Mouse (Mus musculus): ENCODE results near the gene Txndc12. TPM values are rescaled to one million over a fixed set of nuclear protein-coding genes. Genes with fewer than 3 reads are reported as not detected.

Gene Txndc12
- 10 to 100 TPM; 10.9 to 12.0 TPM for total RNA-seq (2021)
- long read RNA-seq, experiment 1, transcript Txndc12-201 (7 exons, 1,359 nt), result major isoform, 5 of 11 reads
- long read RNA-seq, experiment 1, partial matches to known transcripts, result 0 of 11 reads
- long read RNA-seq, experiment 1, other reads (novel, unspliced or antisense), result 6 of 11 reads
- long read RNA-seq, experiment 2, partial matches to known transcripts, result 0 of 5 reads
- long read RNA-seq, experiment 2, other reads (novel, unspliced or antisense), result 1 of 5 reads

DNA sequence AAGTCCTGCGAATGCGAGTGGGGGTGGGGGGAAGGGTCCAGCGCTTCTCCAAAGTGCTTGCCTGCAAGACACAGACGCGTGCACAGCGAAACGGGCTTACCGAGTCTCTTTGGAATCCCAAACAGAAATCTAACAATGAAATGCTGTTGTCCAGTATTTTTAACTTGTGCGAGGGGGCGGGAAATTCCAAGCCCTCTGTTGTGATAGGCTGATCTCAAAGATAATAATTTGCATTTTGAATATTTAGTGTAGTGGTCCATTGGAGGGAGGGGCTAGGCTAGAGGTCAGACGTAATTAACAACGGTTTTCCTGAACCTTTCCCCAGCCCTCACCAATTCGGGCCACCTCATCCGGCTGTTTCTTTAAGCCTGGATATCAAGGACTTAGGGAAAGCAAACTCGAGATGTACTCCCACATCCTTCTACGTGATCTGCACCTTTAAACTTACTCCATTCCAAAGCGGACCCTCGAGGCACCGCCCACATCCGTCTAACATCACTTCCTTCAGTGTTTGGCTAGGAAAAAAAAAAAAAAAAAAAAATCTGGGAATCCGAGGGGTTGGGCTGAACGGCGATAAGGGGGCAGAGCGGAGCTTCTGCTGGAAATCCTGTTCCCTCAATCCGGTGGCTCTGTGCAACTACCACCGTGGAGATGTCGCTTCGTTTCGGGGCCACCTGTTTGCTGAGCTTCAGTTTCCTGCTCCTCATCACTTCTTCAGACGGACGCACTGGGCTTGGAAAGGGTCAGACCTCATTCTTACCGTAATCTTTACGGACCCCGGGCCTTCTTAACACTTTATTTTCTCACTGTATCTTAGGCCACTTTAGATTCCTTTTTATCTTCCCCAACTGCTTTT is at the start of gene Txndc12:
Txndc12 (plus strand) TSS at position 487 of the 856 bp plus-strand sequence.
- peak; percentile 83 for DNase-seq (ENCODE audit: low spot score)

DNA sequence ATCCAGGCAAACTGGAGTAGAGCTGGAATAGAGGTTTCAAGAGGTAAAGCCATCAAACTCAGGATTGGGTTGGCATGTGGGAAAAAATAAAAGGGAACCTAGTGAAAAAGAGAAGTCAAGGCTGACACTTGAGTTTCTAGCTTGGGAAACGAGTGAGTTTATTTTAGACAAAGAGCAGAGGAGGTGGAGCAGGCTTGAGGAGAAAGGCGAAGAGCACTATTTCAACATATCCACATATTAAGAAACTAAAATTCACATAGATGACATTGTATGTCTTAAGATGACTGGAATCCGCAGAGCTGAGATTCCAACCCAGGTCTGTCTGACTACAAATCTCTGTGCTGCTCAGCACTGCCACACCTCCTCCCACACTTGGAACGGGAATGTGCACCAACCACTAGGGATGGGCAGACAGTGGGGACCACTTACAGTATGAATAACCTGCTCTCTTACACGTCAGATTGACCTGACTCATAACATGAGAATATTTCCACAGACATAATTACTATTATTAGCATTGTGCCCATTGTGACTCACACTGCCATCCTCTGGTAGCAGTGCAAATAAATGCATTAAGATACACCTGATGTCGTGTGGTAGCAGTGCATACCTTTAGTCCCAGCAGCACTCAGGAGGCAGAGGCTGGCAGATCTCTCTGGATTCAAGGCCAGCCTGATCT is 45.0 kb upstream of the Txndc12 start:
- no peak for DNase-seq (ENCODE audit: low spot score)

DNA sequence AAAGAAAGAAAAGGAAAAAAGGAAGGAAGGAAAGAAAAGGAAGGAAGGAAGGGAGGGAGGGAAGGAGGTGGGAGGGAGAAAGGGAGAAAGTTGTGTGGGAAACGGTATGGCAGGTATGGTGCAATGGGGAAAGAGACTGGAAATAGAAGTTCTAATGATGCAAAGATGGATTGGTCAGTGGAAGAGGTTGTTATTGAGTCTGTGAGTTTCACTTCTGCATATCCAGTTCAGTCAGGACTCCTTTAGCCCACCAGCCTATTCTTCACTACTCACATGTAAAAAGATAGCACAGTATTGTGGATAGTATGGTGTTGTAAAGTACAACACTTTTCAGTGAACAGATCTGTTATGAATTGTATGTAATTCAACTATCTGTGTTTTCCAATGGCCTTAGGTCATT is 43.9 kb upstream of the Txndc12 start:
- no peak for DNase-seq (ENCODE audit: low spot score)

- no peak for DNase-seq (ENCODE audit: low spot score)
Measured at GRCm38 (mm10) chr4:108793941-108794340, 40.5 kb upstream of the Txndc12 start.

DNA sequence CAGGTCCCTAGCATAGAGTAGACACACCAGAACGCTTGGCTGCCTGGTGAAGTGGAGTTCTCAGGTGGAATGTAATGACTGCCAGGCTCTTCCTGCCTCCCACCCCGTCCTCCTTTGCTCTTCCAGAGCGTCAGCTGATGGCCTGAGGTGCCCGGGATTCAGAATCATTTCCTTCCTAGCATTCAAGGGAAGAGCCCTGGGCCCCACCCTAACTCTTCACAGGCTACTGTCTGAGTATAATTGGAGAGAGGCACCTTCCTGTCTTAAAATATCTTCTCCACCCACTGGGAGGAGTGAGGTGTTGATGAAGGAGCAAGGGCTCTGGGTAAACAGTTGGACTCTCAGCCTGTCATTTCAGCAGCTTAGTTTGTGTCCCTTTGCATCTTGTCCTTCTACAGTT is 37.7 kb upstream of the Txndc12 start:
- no peak for DNase-seq (ENCODE audit: low spot score)

DNA sequence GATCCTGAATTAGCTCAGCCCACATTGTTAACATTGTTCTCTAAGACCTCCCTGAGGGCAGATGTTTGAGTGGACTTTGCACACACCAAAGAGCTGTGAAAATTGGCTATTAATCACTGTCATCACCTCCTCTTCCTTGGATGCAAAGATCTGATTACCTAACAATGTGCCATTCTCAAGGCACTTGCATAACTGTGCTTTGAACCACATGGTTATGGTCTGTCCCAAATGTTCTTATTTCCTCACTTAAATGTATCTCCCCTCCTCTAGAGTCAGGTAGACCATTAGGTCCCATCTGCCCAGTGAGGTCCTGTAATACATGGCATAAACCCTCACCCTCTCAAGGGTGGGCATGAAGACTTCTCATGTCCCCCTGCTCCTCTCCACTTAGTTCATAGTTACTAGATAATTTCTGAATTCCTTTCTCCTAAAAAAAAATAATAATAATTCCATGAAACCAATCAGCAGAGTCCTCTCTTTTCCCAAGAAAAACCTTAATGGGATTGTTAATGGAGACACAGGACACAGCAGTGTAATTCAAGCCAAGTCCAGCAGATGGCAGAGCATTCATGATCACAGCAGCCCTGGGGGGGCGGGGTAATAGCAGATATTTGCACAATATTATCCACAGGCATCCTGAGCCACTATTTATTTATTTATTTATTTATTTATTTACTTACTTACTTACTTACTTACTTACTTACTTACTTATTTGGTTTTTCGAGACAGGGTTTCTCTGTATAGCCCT is 36.1 kb upstream of the Txndc12 start:
- DNase-seq (ENCODE audit: low spot score), result peak; percentile 69

- no peak for DNase-seq (ENCODE audit: low spot score)
Measured at GRCm38 (mm10) chr4:108803535-108803934, 30.9 kb upstream of the Txndc12 start.

DNA sequence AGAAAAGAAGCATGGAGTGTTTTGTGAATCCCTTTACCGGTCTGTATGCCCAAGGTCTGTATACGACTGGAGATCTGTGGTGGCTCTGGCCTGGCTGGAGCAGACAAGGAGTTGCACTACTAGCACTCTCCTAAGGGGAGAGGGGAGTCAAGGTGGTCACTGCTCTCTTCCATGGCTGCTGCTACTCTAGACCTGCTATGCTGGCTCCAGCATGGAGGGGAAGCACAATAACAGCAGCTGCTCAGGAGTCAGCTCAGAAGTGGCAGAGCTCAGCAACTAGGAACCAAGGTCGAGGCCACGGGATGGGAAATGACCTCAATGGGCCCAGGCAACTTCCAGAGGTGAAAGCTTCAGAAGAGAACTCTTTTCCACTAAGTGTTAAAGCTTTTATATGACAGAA is 23.3 kb upstream of the Txndc12 start:
- no peak for DNase-seq (ENCODE audit: low spot score)

- DNase-seq (ENCODE audit: low spot score), result no peak
Measured at GRCm38 (mm10) chr4:108811550-108811949, 22.9 kb upstream of the Txndc12 start.

GRCm38 (mm10) chr4:108825677-108826076 is 8.7 kb upstream of the Txndc12 start:
- DNase-seq (ENCODE audit: low spot score), result no peak

DNA sequence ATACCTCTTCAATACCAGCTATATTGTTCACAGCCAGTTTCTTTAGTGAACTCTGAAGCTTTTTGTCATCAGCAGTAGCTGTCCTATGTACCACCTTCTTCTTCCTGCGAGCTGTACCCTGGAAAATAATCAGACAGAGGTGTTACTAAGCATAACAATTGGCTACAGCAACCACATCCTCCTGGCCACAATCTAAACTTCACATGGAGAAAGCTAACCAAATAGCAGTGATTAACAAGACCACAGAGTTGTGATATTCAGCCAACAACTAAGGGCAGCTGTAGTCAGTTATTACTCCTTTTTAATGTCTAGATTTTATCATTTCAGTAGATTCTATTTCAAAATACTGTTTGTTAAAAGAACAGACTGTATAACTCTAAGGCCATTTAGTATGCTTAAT is 8.3 kb upstream of the Txndc12 start:
- no peak for DNase-seq (ENCODE audit: low spot score)

- no peak for DNase-seq (ENCODE audit: low spot score)
Measured at GRCm38 (mm10) chr4:108826643-108827042, 7.8 kb upstream of the Txndc12 start.

DNA sequence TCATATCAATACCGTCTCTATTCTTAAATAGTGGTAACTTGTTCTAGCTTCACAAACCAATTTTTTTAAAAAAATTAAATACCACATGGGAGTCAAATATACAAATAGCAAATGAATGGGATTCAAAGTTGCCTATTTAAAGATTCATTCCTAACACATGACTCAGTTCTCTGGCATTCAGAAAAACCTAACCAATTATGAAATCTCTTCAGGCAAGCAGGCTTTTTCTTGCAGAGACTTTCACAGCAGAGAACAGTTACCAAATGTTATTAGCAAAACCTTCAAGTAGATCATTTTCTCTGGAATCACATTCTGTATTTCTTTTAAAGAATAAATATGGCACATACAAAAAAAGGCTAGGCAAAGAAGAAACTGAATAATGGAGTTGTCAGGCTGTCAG is 3.7 kb upstream of the Txndc12 start:
- no peak for DNase-seq (ENCODE audit: low spot score)

- DNase-seq (ENCODE audit: low spot score), result peak; percentile 89
Measured at GRCm38 (mm10) chr4:108832916-108833827, 1.2 kb upstream of the Txndc12 start, which contains the start of gene Btf3l4. TSS of gene Btf3l4 (minus strand) at chr4:108833614.

DNA sequence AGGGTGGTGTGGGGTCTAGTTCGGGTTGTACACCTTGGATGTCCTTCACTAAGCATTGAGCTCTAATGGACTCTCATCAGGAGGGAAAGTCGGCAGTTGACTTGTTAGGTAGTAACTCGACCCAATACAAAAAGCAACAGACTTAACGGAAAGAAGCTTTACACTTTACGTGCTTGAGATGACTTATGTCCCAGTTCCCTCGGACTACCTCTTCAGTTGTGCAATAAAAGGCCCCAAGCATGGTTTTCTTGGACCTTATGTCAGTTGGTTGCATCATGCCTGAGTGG is 630 bp upstream of the Txndc12 start:
- DNase-seq (ENCODE audit: low spot score), result no peak

DNA sequence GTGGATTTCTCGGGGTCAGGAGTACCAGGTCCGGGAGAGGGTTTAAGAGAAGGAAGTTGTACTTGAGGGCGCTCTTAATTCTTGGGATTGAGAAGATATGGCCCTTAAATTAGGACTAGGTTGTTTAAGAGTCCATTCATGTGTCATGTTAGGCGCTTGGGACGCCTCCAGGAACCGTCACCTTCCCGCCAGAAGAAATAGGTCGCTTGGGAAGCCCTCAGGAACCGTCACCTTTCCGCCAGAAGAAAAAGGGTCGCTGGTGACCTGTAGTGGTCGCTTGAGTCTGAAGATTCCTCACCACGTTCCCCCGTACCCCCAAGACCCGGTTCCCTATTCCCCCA is 540 bp downstream of the Txndc12 start:
- no peak for DNase-seq (ENCODE audit: low spot score)

GRCm38 (mm10) chr4:108835496-108835895 is 1.1 kb downstream of the Txndc12 start:
- DNase-seq (ENCODE audit: low spot score), result no peak

GRCm38 (mm10) chr4:108838031-108838430 is 3.6 kb downstream of the Txndc12 start:
- DNase-seq (ENCODE audit: low spot score), result peak; percentile 67

- no peak for DNase-seq (ENCODE audit: low spot score)
Measured at GRCm38 (mm10) chr4:108841920-108842578, 7.6 kb downstream of the Txndc12 start.

DNA sequence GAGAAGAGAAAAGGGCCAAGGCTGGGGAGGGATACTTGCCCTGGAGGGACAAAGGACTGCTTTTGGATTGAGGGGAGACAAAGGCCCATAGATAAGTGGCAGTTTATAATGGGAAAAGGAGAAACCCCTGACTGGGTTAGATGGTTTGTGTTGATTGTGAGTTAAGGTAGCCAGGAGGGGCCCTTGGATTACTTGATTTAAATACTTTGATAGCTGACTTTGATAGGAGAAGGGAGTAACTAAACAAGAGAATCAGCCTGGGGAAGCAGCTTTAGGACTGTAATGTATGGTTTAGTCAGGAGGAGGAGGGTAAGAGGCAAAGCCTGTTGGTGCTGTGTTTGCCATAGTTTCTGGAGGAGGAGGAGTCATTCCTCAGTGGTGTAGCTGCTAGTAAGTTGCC is 8.9 kb downstream of the Txndc12 start:
- no peak for DNase-seq (ENCODE audit: low spot score)

All from gastrocnemius, adult 18-20 months (tissue).